Mouse (Mus musculus) liver, adult (tissue): ENCODE measurements at regions not wholly inside any gene's neighbourhood (a gene's known extent, or its start where the extent isn't known, plus 50 kb on each side); places are given as distances from the start of the nearest gene placed in this dataset.

Source experiments
- GATA4 ChIP-seq: IDR thresholded peaks from 2 replicates; pipeline ENCODE4 v1.6.1; 2014; ENCODE audit warnings: mild to moderate bottlenecking, low read length; ENCODE audit not compliant: insufficient replicate concordance

- TF ChIP-seq GATA4 = no peak
Observed at GRCm38 (mm10) chr17:63575316-63576007, 75.6 kb upstream of the Fbxl17 start.

GRCm38 (mm10) chr17:63582870-63583269 is 83.1 kb upstream of the Fbxl17 start:
- TF ChIP-seq GATA4 = no peak

- no peak for TF ChIP-seq GATA4
Observed at GRCm38 (mm10) chr17:63607021-63607751, 107.4 kb upstream of the Fbxl17 start.

GRCm38 (mm10) chr17:63622726-63623125 is 122.9 kb upstream of the Fbxl17 start:
- TF ChIP-seq GATA4 = no peak

- peak; percentile 57; the same call in 1 of the 2 replicates for TF ChIP-seq GATA4
Observed at GRCm38 (mm10) chr17:63637598-63637997, 137.8 kb upstream of the Fbxl17 start.

DNA sequence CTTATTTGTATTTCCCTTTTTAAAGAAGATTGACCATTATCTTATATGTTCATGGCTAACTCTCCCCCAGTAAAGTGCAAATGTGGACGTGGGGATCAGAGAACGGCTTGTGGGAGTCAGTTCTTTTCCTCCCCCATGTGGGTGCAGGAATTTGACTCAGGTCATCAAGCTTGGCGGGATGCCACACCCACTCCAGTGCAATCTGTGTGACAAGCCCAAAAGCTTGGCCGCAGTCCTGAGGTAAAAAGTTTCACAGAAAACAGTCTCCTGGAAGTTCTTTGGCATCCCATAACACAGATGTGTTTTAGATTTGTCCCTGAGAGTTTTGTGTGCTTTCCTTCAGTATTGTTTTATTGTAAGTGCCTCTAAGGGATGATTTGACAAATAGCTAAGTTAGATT is 144.6 kb upstream of the Fbxl17 start:
- no peak for TF ChIP-seq GATA4

- TF ChIP-seq GATA4 = no peak
Observed at GRCm38 (mm10) chr17:63657687-63658086, 157.9 kb upstream of the Fbxl17 start.

DNA sequence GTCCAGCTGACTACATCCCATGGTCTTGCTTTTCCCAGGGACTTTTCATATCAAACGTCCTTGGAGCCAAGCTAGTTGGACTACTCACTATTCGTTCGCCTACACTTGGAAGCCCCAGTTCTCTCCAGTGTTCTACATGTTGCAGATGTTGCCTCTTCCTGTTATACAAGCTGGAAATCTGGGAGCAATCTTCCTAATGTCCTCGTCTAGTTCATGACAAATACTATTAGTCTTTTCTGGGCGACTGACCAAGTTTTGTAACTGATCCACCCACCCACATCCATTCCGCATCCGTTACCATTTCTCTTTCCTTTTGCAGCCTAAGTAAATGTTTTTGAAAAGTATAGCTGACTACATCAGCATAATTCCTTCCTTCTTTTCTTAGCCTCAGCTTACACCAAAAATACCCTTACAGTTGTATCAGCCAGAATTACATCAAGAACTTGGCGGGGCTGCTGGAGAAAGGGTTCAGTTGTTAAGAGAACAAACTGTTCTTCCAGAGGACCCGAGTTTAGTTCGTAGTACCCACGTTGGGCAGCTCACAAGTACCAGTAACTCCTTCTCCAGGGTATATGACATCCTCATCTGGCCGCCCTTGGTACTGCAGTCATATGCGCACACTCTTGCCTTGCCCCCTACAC is 161.1 kb upstream of the Fbxl17 start:
- no peak for TF ChIP-seq GATA4

DNA sequence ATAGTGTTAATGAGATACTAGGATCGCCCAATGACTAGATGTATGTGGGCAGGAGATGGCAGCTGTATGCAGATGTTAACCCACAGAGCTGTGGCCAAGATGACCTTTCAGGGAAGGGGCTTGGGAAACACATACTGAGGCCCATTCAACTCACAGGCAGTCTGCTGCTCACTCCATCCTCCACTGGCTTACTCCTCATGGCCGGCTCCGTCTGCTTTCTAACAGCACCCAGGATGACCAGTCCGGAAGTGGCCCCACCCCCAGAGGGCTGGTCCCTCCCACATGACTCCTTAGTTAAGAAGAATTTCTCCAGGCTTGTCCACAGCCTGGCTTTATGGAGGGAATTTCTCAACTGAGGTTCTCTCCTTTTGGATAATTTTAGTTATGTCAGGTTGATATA is 161.8 kb upstream of the Fbxl17 start:
- no peak for TF ChIP-seq GATA4

DNA sequence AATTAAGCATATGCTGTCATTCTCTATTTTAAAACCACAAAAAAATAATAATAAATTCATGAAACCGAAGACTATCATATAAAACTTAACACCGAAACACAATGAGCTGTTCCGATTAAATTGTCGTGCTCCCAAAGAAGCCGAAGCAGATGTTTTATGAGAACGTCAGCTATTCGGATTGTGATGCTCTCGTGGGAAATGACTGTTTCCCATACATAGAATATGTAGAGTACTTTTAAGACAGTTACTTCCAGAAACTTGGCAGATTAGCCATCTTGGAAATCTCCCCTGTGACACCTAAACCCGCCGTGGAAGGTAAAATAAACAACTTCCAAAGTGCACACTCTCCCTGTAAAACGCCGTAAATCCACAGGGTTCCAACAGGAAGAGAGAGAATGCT is 162.4 kb upstream of the Fbxl17 start:
- TF ChIP-seq GATA4 = no peak

- no peak for TF ChIP-seq GATA4
Observed at GRCm38 (mm10) chr17:63676791-63677190, 177.0 kb upstream of the Fbxl17 start.

GRCm38 (mm10) chr17:63677996-63678657 is 178.3 kb upstream of the Fbxl17 start:
- TF ChIP-seq GATA4 = peak; percentile 69; the same call in 1 of the 2 replicates

GRCm38 (mm10) chr17:63680479-63680878 is 180.7 kb upstream of the Fbxl17 start:
- TF ChIP-seq GATA4 = no peak

DNA sequence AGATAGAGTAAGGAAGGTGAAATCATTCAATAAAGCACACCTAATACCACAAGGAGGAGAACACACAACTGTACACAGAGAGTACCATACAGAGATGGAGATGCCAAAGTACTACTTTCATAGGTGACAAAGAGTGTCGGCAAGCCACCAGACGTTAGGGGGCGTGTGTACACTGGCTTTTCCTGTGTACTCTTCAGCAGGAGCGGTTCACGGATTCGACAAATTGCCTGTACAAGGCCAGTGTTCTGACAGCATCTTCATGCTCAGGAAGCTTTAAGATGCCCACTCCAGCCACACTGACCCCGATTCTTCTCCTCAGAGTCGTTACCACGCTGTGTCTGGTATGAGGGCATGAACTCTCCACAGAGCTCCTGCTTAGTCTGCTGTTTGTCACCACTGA is 179.5 kb upstream of the Fer start:
- TF ChIP-seq GATA4 = no peak

- TF ChIP-seq GATA4 = no peak
Observed at GRCm38 (mm10) chr17:63684026-63684425, 178.8 kb upstream of the Fer start.
